Mouse (Mus musculus) megakaryocyte, embryonic 14.5 days (primary cell): ENCODE data around the gene Hoxd10. TPM values are rescaled to one million over a fixed set of nuclear protein-coding genes. Genes with fewer than 3 reads are reported as not detected.

Experiments used
- H3K27me3 ChIP-seq: replicated peaks from 2 replicates; pipeline ENCODE3; 2012; ENCODE audit warnings: inconsistent platforms
- H3K36me3 ChIP-seq: replicated peaks from 2 replicates; pipeline ENCODE3; 2012; ENCODE audit warnings: low read length, inconsistent platforms, mixed read lengths
- H3K4me1 ChIP-seq: 2 replicates; pipeline ENCODE4 v1.6.1; 2012; ENCODE audit warnings: inconsistent platforms
- H3K4me3 ChIP-seq: replicated peaks from 2 replicates; pipeline ENCODE3; 2012; ENCODE audit warnings: moderate library complexity, mild to moderate bottlenecking, inconsistent platforms
- H3K9me3 ChIP-seq: 2 replicates; pipeline ENCODE4 v1.6.1; 2012; ENCODE audit warnings: inconsistent platforms
- FLI1 ChIP-seq: IDR thresholded peaks from 2 replicates; pipeline ENCODE4 v1.6.1; 2012; ENCODE audit warnings: low read length, inconsistent platforms, mixed read lengths
- GATA1 ChIP-seq: IDR thresholded peaks from 3 replicates; pipeline ENCODE4 v1.6.1; 2012; ENCODE audit warnings: mixed read lengths, low read length, inconsistent platforms, borderline replicate concordance
- polyA plus RNA-seq: library from polyadenylated mRNA; stranded (reverse); fragments of >175 nt; gene quantifications from 2 replicates; pipeline ENCODE4 v1.2.3, GENCODE M21; 2012; ENCODE audit warnings: low replicate concordance; ENCODE audit not compliant: insufficient read depth

Hoxd10 gene
- polyA plus RNA-seq, 1 experiment: not detected

GRCm38 (mm10) chr2:74701949-74702819 is 10.5 kb downstream of the Hoxd10 start:
- H3K4me1 ChIP-seq: peaks cover 25% of the 10 kb centered on the region
- H3K9me3 ChIP-seq: no peaks in the 10 kb centered on the region
- H3K36me3 ChIP-seq: no peaks in the 10 kb centered on the region
- H3K27me3 ChIP-seq: peaks cover 95% of the 10 kb centered on the region
- peak overlapping the region; percentile 65 for H3K4me3 ChIP-seq
- TF ChIP-seq GATA1: no peak
- TF ChIP-seq FLI1: no peak

GRCm38 (mm10) chr2:74702820-74703219 is 11.1 kb downstream of the Hoxd10 start:
- TF ChIP-seq FLI1 (no peak), GATA1 (no peak)
- H3K4me3 ChIP-seq: no peak overlapping the region
- peaks cover 22% of the 10 kb centered on the region for H3K4me1 ChIP-seq
- peaks cover 95% of the 10 kb centered on the region for H3K27me3 ChIP-seq
- H3K36me3 ChIP-seq: no peaks in the 10 kb centered on the region
- H3K9me3 ChIP-seq: no peaks in the 10 kb centered on the region

- no peaks in the 10 kb centered on the region for H3K9me3 ChIP-seq
- H3K4me3 ChIP-seq: no peak overlapping the region
- H3K4me1 ChIP-seq: peaks cover 17% of the 10 kb centered on the region
- H3K36me3 ChIP-seq: no peaks in the 10 kb centered on the region
- no peak for TF ChIP-seq FLI1
- no peak for TF ChIP-seq GATA1
- peaks cover 95% of the 10 kb centered on the region for H3K27me3 ChIP-seq
Observed at GRCm38 (mm10) chr2:74703317-74703716, 11.6 kb downstream of the Hoxd10 start.

GRCm38 (mm10) chr2:74703720-74704392 is 12.1 kb downstream of the Hoxd10 start:
- TF ChIP-seq GATA1 (no peak), FLI1 (no peak)
- peaks cover 95% of the 10 kb centered on the region for H3K27me3 ChIP-seq
- peaks cover 15% of the 10 kb centered on the region for H3K4me1 ChIP-seq
- H3K36me3 ChIP-seq: no peaks in the 10 kb centered on the region
- H3K9me3 ChIP-seq: no peaks in the 10 kb centered on the region
- no peak overlapping the region for H3K4me3 ChIP-seq

- Histone ChIP-seq H3K9me3 (no peaks in the 10 kb centered on the region), H3K4me1 (peaks cover 15% of the 10 kb centered on the region), H3K36me3 (no peaks in the 10 kb centered on the region), H3K27me3 (peaks cover 95% of the 10 kb centered on the region), H3K4me3 (peak within 1 kb of the TSS; percentile 88)
- TF ChIP-seq FLI1: no peak
- TF ChIP-seq GATA1: no peak
Observed at GRCm38 (mm10) chr2:74704393-74704998, 12.8 kb downstream of the Hoxd10 start, which contains the start of gene Hoxd8. Hoxd8 (plus strand) TSS chr2:74704615.

- Histone ChIP-seq H3K4me1 (peaks cover 15% of the 10 kb centered on the region), H3K4me3 (peak overlapping the region; percentile 88), H3K36me3 (no peaks in the 10 kb centered on the region), H3K27me3 (peaks cover 95% of the 10 kb centered on the region), H3K9me3 (no peaks in the 10 kb centered on the region)
- TF ChIP-seq FLI1 (no peak), GATA1 (no peak)
Observed at GRCm38 (mm10) chr2:74704999-74705466, 13.3 kb downstream of the Hoxd10 start.

- peak overlapping the region; percentile 88 for H3K4me3 ChIP-seq
- no peaks in the 10 kb centered on the region for H3K36me3 ChIP-seq
- H3K9me3 ChIP-seq: no peaks in the 10 kb centered on the region
- H3K27me3 ChIP-seq: peaks cover 95% of the 10 kb centered on the region
- H3K4me1 ChIP-seq: peaks cover 15% of the 10 kb centered on the region
- TF ChIP-seq GATA1: no peak
Observed at GRCm38 (mm10) chr2:74705467-74706089, 13.9 kb downstream of the Hoxd10 start.

- no peak overlapping the region for H3K4me3 ChIP-seq
- H3K4me1 ChIP-seq: peaks cover 18% of the 10 kb centered on the region
- H3K27me3 ChIP-seq: peaks cover 93% of the 10 kb centered on the region
- H3K9me3 ChIP-seq: no peaks in the 10 kb centered on the region
- TF ChIP-seq GATA1: no peak
- no peak for TF ChIP-seq FLI1
- no peaks in the 10 kb centered on the region for H3K36me3 ChIP-seq
Observed at GRCm38 (mm10) chr2:74706393-74706960, 14.8 kb downstream of the Hoxd10 start.

- no peak overlapping the region for H3K4me3 ChIP-seq
- no peaks in the 10 kb centered on the region for H3K36me3 ChIP-seq
- no peaks in the 10 kb centered on the region for H3K9me3 ChIP-seq
- H3K4me1 ChIP-seq: peaks cover 27% of the 10 kb centered on the region
- H3K27me3 ChIP-seq: peaks cover 96% of the 10 kb centered on the region
- TF ChIP-seq FLI1: no peak
- no peak for TF ChIP-seq GATA1
Observed at GRCm38 (mm10) chr2:74707599-74707998, 15.9 kb downstream of the Hoxd10 start.
